Mouse (Mus musculus) heart, postnatal 0 days (tissue): Measurements from ENCODE around the gene Slc30a10.

Source experiments
- CTCF ChIP-seq: IDR thresholded peaks from 2 replicates; pipeline ENCODE4 v1.5.1; 2016; ENCODE audit warnings: antibody characterized with exemption, control low read depth, low read depth
- EP300 ChIP-seq: IDR thresholded peaks from 2 replicates; pipeline ENCODE4 v1.6.1; 2016; ENCODE audit warnings: antibody characterized with exemption, low read depth

GRCm38 (mm10) chr1:185451495-185451894, 3.2 kb upstream of the Slc30a10 start:
- TF ChIP-seq CTCF: no peak
- TF ChIP-seq EP300: no peak
